Mouse (Mus musculus) hindbrain, embryonic 11.5 days (tissue): ENCODE measurements around the gene St7. TPM values are rescaled to one million over a fixed set of nuclear protein-coding genes. Genes with fewer than 3 reads are reported as not detected.

Experiments
- ATAC-seq: fragments of 200-750 bp; cut with Nextera tagmentation; 2 replicates; pipeline ENCODE4 v1.8.0; 2017; ENCODE audit warnings: mild to moderate bottlenecking, moderate TSS enrichment, moderate library complexity; ENCODE audit not compliant: low FRiP score
- DNase-seq: peaks from one replicate; pipeline ENCODE4 v3.0.0-alpha.2; 2015; ENCODE audit warnings: low spot score
- H3K27ac ChIP-seq: fragments of 300-500 bp; sonication (generic); 2 replicates; pipeline ENCODE4 v1.5.1; 2014; ENCODE audit warnings: mild to moderate bottlenecking, low read depth, low read length
- H3K27me3 ChIP-seq: fragments of 300-500 bp; sonication (generic); 2 replicates; pipeline ENCODE4 v1.6.1; 2014; ENCODE audit warnings: mild to moderate bottlenecking, low read length, moderate library complexity, mixed read lengths; ENCODE audit not compliant: control insufficient read depth, insufficient read depth
- H3K36me3 ChIP-seq: fragments of 300-500 bp; sonication (generic); 2 replicates; pipeline ENCODE4 v1.6.1; 2014; ENCODE audit warnings: mild to moderate bottlenecking, low read length, moderate library complexity, mixed read lengths; ENCODE audit not compliant: control insufficient read depth, insufficient read depth
- H3K4me1 ChIP-seq: fragments of 300-500 bp; sonication (generic); replicated peaks from 2 replicates; pipeline ENCODE4 v1.6.1; 2014; ENCODE audit warnings: low read length, mixed read lengths; ENCODE audit not compliant: control insufficient read depth, insufficient read depth
- H3K4me2 ChIP-seq: fragments of 300-500 bp; sonication (generic); replicated peaks from 2 replicates; pipeline ENCODE4 v1.6.1; 2014; ENCODE audit warnings: mild to moderate bottlenecking, low read depth, low read length
- H3K4me3 ChIP-seq: fragments of 300-500 bp; sonication (generic); 2 replicates; pipeline ENCODE4 v1.5.1; 2014; ENCODE audit warnings: low read depth, low read length
- H3K9ac ChIP-seq: fragments of 300-500 bp; sonication (generic); 2 replicates; pipeline ENCODE4 v1.6.1; 2014; ENCODE audit warnings: low read depth, low read length
- H3K9me3 ChIP-seq: fragments of 300-500 bp; sonication (generic); 2 replicates; pipeline ENCODE4 v1.6.1; 2016; ENCODE audit warnings: low read length; ENCODE audit not compliant: control insufficient read depth
- WGBS: fragments of 180-500 bp; shearing (Covaris S2); extraction: QIAGEN DNeasy Blood & Tissue Kit; methylation state at CpG from one replicate; pipeline ENCODE4 v1.1.7; 2014; 5-methylcytosine and 5-hydroxymethylcytosine counted together
- polyA plus RNA-seq: library from polyadenylated mRNA; unstranded; fragments of >200 nt; fragmentation: Nextera tagmentation; extraction: Ambion mirVana; gene quantifications from 2 replicates; pipeline ENCODE4 v1.2.1, GENCODE M21; 2014

Gene St7
- polyA plus RNA-seq, 1 experiment from 2014 or later, result 52.1 TPM

DNA sequence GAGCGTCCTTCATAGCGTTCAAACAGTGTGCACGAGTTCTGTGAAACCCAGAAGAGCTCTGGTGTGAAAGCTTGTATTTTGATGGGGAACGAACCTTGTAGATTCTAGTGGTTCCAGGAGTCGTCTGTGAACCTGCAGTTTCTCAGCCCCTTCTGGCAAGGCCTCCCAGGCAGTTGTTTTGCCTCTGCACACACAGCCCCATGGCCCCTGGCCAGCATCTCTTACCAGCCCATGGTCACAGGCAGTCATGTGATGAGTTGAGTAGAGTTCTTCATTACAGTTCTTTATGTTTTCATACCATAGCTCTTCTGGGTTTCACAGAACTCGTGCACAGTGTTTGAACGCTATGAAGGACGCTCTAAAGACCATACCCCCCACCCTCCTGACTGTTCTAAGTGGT lies 240.1 kb downstream of the St7 start:
- Histone ChIP-seq H3K4me1 (no peaks in the 10 kb centered on the region), H3K4me3 (no peak overlapping the region), H3K4me2 (no peak overlapping the region), H3K36me3 (no peaks in the 10 kb centered on the region), H3K27ac (no peak overlapping the region), H3K9me3 (no peaks in the 10 kb centered on the region), H3K27me3 (no peaks in the 10 kb centered on the region), H3K9ac (no peak overlapping the region)
- DNase-seq (no peak), ATAC-seq (no peak)
- WGBS, result 92% methylated on average over 8 of the region's 8 CpGs

- Histone ChIP-seq H3K9me3 (no peaks in the 10 kb centered on the region), H3K4me1 (peaks cover 8% of the 10 kb centered on the region), H3K4me2 (no peak overlapping the region), H3K36me3 (no peaks in the 10 kb centered on the region), H3K4me3 (no peak overlapping the region), H3K27ac (no peak overlapping the region), H3K9ac (no peak overlapping the region), H3K27me3 (no peaks in the 10 kb centered on the region)
- 69% methylated on average over 11 of the region's 11 CpGs for WGBS
- ATAC-seq (no peak), DNase-seq (no peak)
Measured at GRCm38 (mm10) chr6:17938631-17939346, 246.1 kb downstream of the St7 start.

GRCm38 (mm10) chr6:17941916-17942315 lies 249.2 kb downstream of the St7 start:
- no peak overlapping the region for H3K4me3 ChIP-seq
- peak; percentile 73 for ATAC-seq
- WGBS, result 14% methylated on average over 2 of the region's 2 CpGs

DNA sequence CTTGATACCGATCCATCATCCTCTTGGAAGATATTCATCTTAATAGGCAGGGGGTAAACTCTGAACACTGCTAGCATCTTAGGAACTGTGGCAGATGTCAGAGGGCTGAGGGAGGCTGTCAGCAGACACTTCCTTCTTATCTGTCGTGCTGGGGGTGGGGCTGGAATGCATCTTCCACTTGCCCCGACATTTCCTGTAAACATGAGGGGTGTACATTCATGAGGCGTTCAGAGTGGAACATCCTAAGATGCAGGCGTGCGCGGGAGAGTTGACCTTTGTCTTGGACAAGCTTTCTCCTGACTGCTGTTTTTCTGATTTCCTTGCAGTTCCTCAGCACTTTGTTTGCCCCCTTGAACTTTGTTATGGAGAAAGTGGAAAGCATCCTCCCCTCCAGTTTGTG lies 249.6 kb downstream of the St7 start:
- H3K9ac ChIP-seq, result no peak overlapping the region
- H3K4me3 ChIP-seq, result no peak overlapping the region
- H3K4me1 ChIP-seq, result peaks cover 8% of the 10 kb centered on the region
- H3K9me3 ChIP-seq, result no peaks in the 10 kb centered on the region
- peak; percentile 13 for DNase-seq
- 44% methylated on average over 7 of the region's 7 CpGs for WGBS
- no peaks in the 10 kb centered on the region for H3K36me3 ChIP-seq
- peak; percentile 50 for ATAC-seq
- no peaks in the 10 kb centered on the region for H3K27me3 ChIP-seq
- H3K27ac ChIP-seq, result peak overlapping the region; percentile 24; the same call in 1 of the 2 replicates
- no peak overlapping the region for H3K4me2 ChIP-seq

More at GRCm38 (mm10) chr6:17941916-17942315, 249.2 kb downstream of the St7 start:
- Histone ChIP-seq H3K4me1 (peaks cover 8% of the 10 kb centered on the region), H3K27me3 (no peaks in the 10 kb centered on the region), H3K9me3 (no peaks in the 10 kb centered on the region), H3K27ac (peak overlapping the region; percentile 24; the same call in 1 of the 2 replicates), H3K9ac (no peak overlapping the region), H3K36me3 (no peaks in the 10 kb centered on the region), H3K4me2 (no peak overlapping the region)
- DNase-seq, result peak; percentile 16

- ATAC-seq, result no peak
- Histone ChIP-seq H3K4me2 (no peak overlapping the region), H3K36me3 (no peaks in the 10 kb centered on the region), H3K27me3 (no peaks in the 10 kb centered on the region), H3K4me3 (no peak overlapping the region), H3K9me3 (no peaks in the 10 kb centered on the region), H3K9ac (no peak overlapping the region), H3K4me1 (peaks cover 8% of the 10 kb centered on the region), H3K27ac (no peak overlapping the region)
- no peak for DNase-seq
- WGBS, result 83% methylated on average over 9 of the region's 9 CpGs
Measured at GRCm38 (mm10) chr6:17943877-17944617, 251.3 kb downstream of the St7 start.

DNA sequence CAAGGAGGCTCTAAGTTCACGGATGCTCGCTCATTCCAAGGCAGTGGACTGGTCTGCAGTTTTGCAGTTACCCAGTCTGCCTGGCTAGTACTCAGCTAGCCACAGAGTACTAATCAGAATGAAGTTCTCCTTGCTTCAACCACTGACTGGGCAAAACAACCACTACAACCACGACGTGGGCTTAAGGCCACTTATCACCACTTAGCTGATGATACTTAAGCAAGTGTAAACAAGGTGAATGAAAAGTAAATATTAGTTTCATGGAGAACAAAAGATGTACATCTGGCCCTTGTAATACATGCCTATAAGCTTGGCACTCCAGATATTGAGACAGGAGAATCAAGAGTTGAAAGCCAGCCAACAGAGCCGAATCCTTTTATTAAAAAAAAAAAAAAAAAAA lies 253.7 kb downstream of the St7 start:
- H3K4me3 ChIP-seq, result no peak overlapping the region
- H3K36me3 ChIP-seq, result no peaks in the 10 kb centered on the region
- H3K9me3 ChIP-seq, result no peaks in the 10 kb centered on the region
- WGBS, result 82% methylated on average over 5 of the region's 5 CpGs
- DNase-seq, result no peak
- no peak for ATAC-seq
- H3K4me2 ChIP-seq, result no peak overlapping the region
- H3K27ac ChIP-seq, result no peak overlapping the region
- H3K4me1 ChIP-seq, result peaks cover 8% of the 10 kb centered on the region
- H3K9ac ChIP-seq, result no peak overlapping the region
- no peaks in the 10 kb centered on the region for H3K27me3 ChIP-seq

GRCm38 (mm10) chr6:17947130-17947831 lies 254.5 kb downstream of the St7 start:
- Histone ChIP-seq H3K4me1 (peaks cover 1% of the 10 kb centered on the region; the same call in 1 of the 2 replicates), H3K4me2 (no peak overlapping the region), H3K27ac (no peak overlapping the region), H3K9ac (no peak overlapping the region), H3K9me3 (no peaks in the 10 kb centered on the region), H3K27me3 (no peaks in the 10 kb centered on the region), H3K4me3 (no peak overlapping the region), H3K36me3 (no peaks in the 10 kb centered on the region)
- no peak for DNase-seq
- 79% methylated on average over 11 of the region's 11 CpGs for WGBS
- ATAC-seq, result no peak

- Histone ChIP-seq H3K4me2 (no peak overlapping the region), H3K27me3 (no peaks in the 10 kb centered on the region), H3K9ac (no peak overlapping the region), H3K27ac (no peak overlapping the region), H3K36me3 (no peaks in the 10 kb centered on the region), H3K4me1 (no peaks in the 10 kb centered on the region), H3K9me3 (no peaks in the 10 kb centered on the region), H3K4me3 (no peak overlapping the region)
- DNase-seq (no peak), ATAC-seq (no peak)
- WGBS, result 94% methylated on average over 5 of the region's 5 CpGs
Measured at GRCm38 (mm10) chr6:17949103-17949502, 256.4 kb downstream of the St7 start.
